Mouse (Mus musculus): ENCODE data around the gene Inafm1. TPM values are rescaled to one million over a fixed set of nuclear protein-coding genes. Genes with fewer than 3 reads are reported as not detected.

Gene Inafm1
- polyA plus RNA-seq, 1 experiment, result 11.1 TPM

- TF ChIP-seq CTCF (IDR thresholded peaks at IDR 0.05; ENCODE audit: borderline replicate concordance, insufficient read depth, low read length), result no peak
- TF ChIP-seq POLR2A (IDR thresholded peaks at IDR 0.05; ENCODE audit: low read depth, low read length), result 0 out of 2 replicates have a peak, but pooled peaks have one; percentile 33
- peak within 1 kb of the TSS; percentile 80 for H3K27ac ChIP-seq (ENCODE audit: insufficient read depth, low read length)
- no peaks in the 10 kb centered on the region for H3K4me1 ChIP-seq (ENCODE audit: control insufficient read depth, insufficient read depth, low read length)
- H3K4me3 ChIP-seq (ENCODE audit: insufficient read depth, low read length), result peak within 1 kb of the TSS; percentile 57
These were observed 12.9 kb upstream of the Inafm1 start, which contains the start of gene Ccdc9 for GRCm38 (mm10) chr7:16286026-16286961. Ccdc9 (minus strand) TSS chr7:16286795.

- H3K4me1 ChIP-seq (ENCODE audit: control insufficient read depth, insufficient read depth, low read length), result no peaks in the 10 kb centered on the region
- H3K4me3 ChIP-seq (ENCODE audit: insufficient read depth, low read length), result peak overlapping the region; percentile 57
- H3K27ac ChIP-seq (ENCODE audit: insufficient read depth, low read length), result peak overlapping the region; percentile 59
- TF ChIP-seq CTCF (IDR thresholded peaks at IDR 0.05; ENCODE audit: borderline replicate concordance, insufficient read depth, low read length), result no peak
- no peak; the same call in 1 of the 2 replicates for TF ChIP-seq POLR2A (IDR thresholded peaks at IDR 0.05; ENCODE audit: low read depth, low read length)
These were observed 12.1 kb upstream of the Inafm1 start for GRCm38 (mm10) chr7:16285450-16286025.

- TF ChIP-seq CTCF (IDR thresholded peaks at IDR 0.05; ENCODE audit: borderline replicate concordance, insufficient read depth, low read length) (no peak), POLR2A (IDR thresholded peaks at IDR 0.05; ENCODE audit: low read depth, low read length) (no peak)
- peak overlapping the region; percentile 59; the same call in 1 of the 2 replicates for H3K27ac ChIP-seq (ENCODE audit: insufficient read depth, low read length)
- H3K4me3 ChIP-seq (ENCODE audit: insufficient read depth, low read length), result peak overlapping the region; percentile 57; the same call in 1 of the 2 replicates
These were observed 11.5 kb upstream of the Inafm1 start for GRCm38 (mm10) chr7:16284904-16285303.

GRCm38 (mm10) chr7:16284001-16284400 lies 10.6 kb upstream of the Inafm1 start:
- no peak overlapping the region for H3K27ac ChIP-seq (ENCODE audit: insufficient read depth, low read length)
- no peak overlapping the region for H3K4me3 ChIP-seq (ENCODE audit: insufficient read depth, low read length)
- no peaks in the 10 kb centered on the region for H3K4me1 ChIP-seq (ENCODE audit: control insufficient read depth, insufficient read depth, low read length)
- TF ChIP-seq CTCF (IDR thresholded peaks at IDR 0.05; ENCODE audit: borderline replicate concordance, insufficient read depth, low read length), result no peak
- no peak for TF ChIP-seq POLR2A (IDR thresholded peaks at IDR 0.05; ENCODE audit: low read depth, low read length)

More at GRCm38 (mm10) chr7:16284904-16285303, 11.5 kb upstream of the Inafm1 start:
- no peaks in the 10 kb centered on the region for H3K4me1 ChIP-seq (ENCODE audit: control insufficient read depth, insufficient read depth, low read length)

- Histone ChIP-seq H3K4me1 (ENCODE audit: control insufficient read depth, insufficient read depth, low read length) (no peaks in the 10 kb centered on the region), H3K4me3 (ENCODE audit: insufficient read depth, low read length) (no peak overlapping the region), H3K27ac (ENCODE audit: insufficient read depth, low read length) (no peak overlapping the region)
- TF ChIP-seq CTCF (IDR thresholded peaks at IDR 0.05; ENCODE audit: borderline replicate concordance, insufficient read depth, low read length) (no peak), POLR2A (IDR thresholded peaks at IDR 0.05; ENCODE audit: low read depth, low read length) (no peak)
These were observed 8.9 kb upstream of the Inafm1 start for GRCm38 (mm10) chr7:16282334-16282733.

- no peak for TF ChIP-seq CTCF (IDR thresholded peaks at IDR 0.05; ENCODE audit: borderline replicate concordance, insufficient read depth, low read length)
- TF ChIP-seq POLR2A (IDR thresholded peaks at IDR 0.05; ENCODE audit: low read depth, low read length), result no peak
- no peak overlapping the region for H3K27ac ChIP-seq (ENCODE audit: insufficient read depth, low read length)
- no peaks in the 10 kb centered on the region for H3K4me1 ChIP-seq (ENCODE audit: control insufficient read depth, insufficient read depth, low read length)
- H3K4me3 ChIP-seq (ENCODE audit: insufficient read depth, low read length), result no peak overlapping the region
These were observed 7.3 kb upstream of the Inafm1 start for GRCm38 (mm10) chr7:16280721-16281120.

- TF ChIP-seq CTCF (IDR thresholded peaks at IDR 0.05; ENCODE audit: borderline replicate concordance, insufficient read depth, low read length), result no peak
- TF ChIP-seq POLR2A (IDR thresholded peaks at IDR 0.05; ENCODE audit: low read depth, low read length), result no peak
- peaks cover 8% of the 10 kb centered on the region; the same call in 1 of the 2 replicates for H3K4me1 ChIP-seq (ENCODE audit: control insufficient read depth, insufficient read depth, low read length)
- H3K4me3 ChIP-seq (ENCODE audit: insufficient read depth, low read length), result no peak overlapping the region
- no peak overlapping the region for H3K27ac ChIP-seq (ENCODE audit: insufficient read depth, low read length)
These were observed 1.8 kb upstream of the Inafm1 start for GRCm38 (mm10) chr7:16274922-16275890.

- Histone ChIP-seq H3K4me1 (ENCODE audit: control insufficient read depth, insufficient read depth, low read length) (peaks cover 8% of the 10 kb centered on the region; the same call in 1 of the 2 replicates), H3K27ac (ENCODE audit: insufficient read depth, low read length) (peak overlapping the region; percentile 60), H3K4me3 (ENCODE audit: insufficient read depth, low read length) (peak overlapping the region; percentile 55)
- TF ChIP-seq CTCF (IDR thresholded peaks at IDR 0.05; ENCODE audit: borderline replicate concordance, insufficient read depth, low read length) (no peak), POLR2A (IDR thresholded peaks at IDR 0.05; ENCODE audit: low read depth, low read length) (peak; percentile 70)
These were observed 336 bp upstream of the Inafm1 start for GRCm38 (mm10) chr7:16273766-16274140.

- H3K4me3 ChIP-seq (ENCODE audit: insufficient read depth, low read length), result peak overlapping the region; percentile 89
- TF ChIP-seq CTCF (IDR thresholded peaks at IDR 0.05; ENCODE audit: borderline replicate concordance, insufficient read depth, low read length) (no peak), POLR2A (IDR thresholded peaks at IDR 0.05; ENCODE audit: low read depth, low read length) (no peak)
- peak overlapping the region; percentile 67 for H3K27ac ChIP-seq (ENCODE audit: insufficient read depth, low read length)
- peaks cover 8% of the 10 kb centered on the region; the same call in 1 of the 2 replicates for H3K4me1 ChIP-seq (ENCODE audit: control insufficient read depth, insufficient read depth, low read length)
These were observed 736 bp downstream of the Inafm1 start for GRCm38 (mm10) chr7:16272681-16273080.

All from embryonic fibroblast, embryonic 13.5 days (primary cell).